Mouse (Mus musculus) left cerebral cortex, postnatal 36 days (tissue): Measurements from ENCODE around the gene Cdk16. TPM values are rescaled to one million over a fixed set of nuclear protein-coding genes. Genes with fewer than 3 reads are reported as not detected.

Source experiments
- DNase-seq, 2 experiments: peaks; one replicate each; pipeline ENCODE4 v3.0.0; 2021 to 2022; ENCODE audit warnings: low spot score in 2 of 2, mixed read lengths in 1 of 2
- intact Hi-C: fragments of 180-260 bp; cut with DNase I; formaldehyde crosslinking; loops from one replicate; pipeline ENCODE4 v1.15.1; 2025
- total RNA-seq, 2 experiments: library from RNA; stranded (reverse); gene quantifications; 2 replicates each; pipeline ENCODE4 v1.2.3; 2021

Cdk16 gene
- total RNA-seq, 2 experiments from 2014 or later: 265 to 299 TPM

GRCm38 (mm10) chrX:20736479-20736878 is 48.7 kb downstream of the Cdk16 start:
- intact Hi-C loops: no loop called here
- no peak for DNase-seq

- DNase-seq: no peak
- intact Hi-C loops: no loop called here
These were observed 61.1 kb downstream of the Cdk16 start for GRCm38 (mm10) chrX:20748829-20749228.

Other genes starting within 250 kb of the Cdk16 start
- under 1 TPM in 1 of 2 experiments, not detected in 1; 0.20 TPM for gene Rgn, start 138.2 kb upstream of the Cdk16 start, total RNA-seq
- gene Rbm10, start 70.5 kb upstream of the Cdk16 start, total RNA-seq: 10 to 100 TPM; 42.1 to 51.6 TPM
- 100 to 1,000 TPM; 142 to 160 TPM for gene Ndufb11, start 70.3 kb upstream of the Cdk16 start, total RNA-seq
- 100 to 1,000 TPM; 334 to 347 TPM for gene Uba1, start 29.6 kb upstream of the Cdk16 start, total RNA-seq
- 100 to 1,000 TPM; 100 to 114 TPM for gene Usp11, start 16.0 kb downstream of the Cdk16 start, total RNA-seq
- 100 to 1,000 TPM; 172 to 185 TPM for gene Araf, start 109.9 kb downstream of the Cdk16 start, total RNA-seq
- under 1 TPM; 0.63 to 0.99 TPM for gene Timp1, start 182.2 kb downstream of the Cdk16 start, total RNA-seq
- 100 to 1,000 TPM; 554 to 584 TPM for gene Syn1, start 233.1 kb downstream of the Cdk16 start, total RNA-seq
- 10 to 100 TPM in 1 of 2 experiments, 1 to 10 TPM in 1; 6.0 to 18.8 TPM for gene Cfp, start 243.6 kb downstream of the Cdk16 start, total RNA-seq